Mouse (Mus musculus) A20 (cell line): ENCODE measurements at regions not wholly inside any gene's neighbourhood (a gene's known extent, or its start where the extent isn't known, plus 50 kb on each side); places are given as distances from the start of the nearest gene placed in this dataset.

Source experiments
- DNase-seq: peaks from one replicate; pipeline ENCODE4 v3.0.0-alpha.2; 2011; ENCODE audit warnings: low read depth, low spot score

- no peak for DNase-seq
Observed at GRCm38 (mm10) chr3:143806940-143807339, 398.1 kb downstream of the Lmo4 start.

- no peak for DNase-seq
Observed at GRCm38 (mm10) chr3:143797850-143798249, 407.2 kb downstream of the Lmo4 start.

GRCm38 (mm10) chr3:143790905-143791304 lies 414.1 kb downstream of the Lmo4 start:
- no peak for DNase-seq

GRCm38 (mm10) chr3:143789932-143790570 lies 415.0 kb downstream of the Lmo4 start:
- DNase-seq: no peak

- DNase-seq: no peak
Observed at GRCm38 (mm10) chr3:143786889-143787288, 418.1 kb downstream of the Lmo4 start.

GRCm38 (mm10) chr3:143784353-143784791 lies 420.6 kb downstream of the Lmo4 start:
- DNase-seq: no peak

- no peak for DNase-seq
Observed at GRCm38 (mm10) chr3:143778161-143778560, 426.9 kb downstream of the Lmo4 start.

- no peak for DNase-seq
Observed at GRCm38 (mm10) chr3:143759337-143759736, 445.7 kb downstream of the Lmo4 start.

- no peak for DNase-seq
Observed at GRCm38 (mm10) chr3:143753197-143753596, 451.8 kb downstream of the Lmo4 start.

- DNase-seq: no peak
Observed at GRCm38 (mm10) chr3:143752660-143753059, 452.4 kb downstream of the Lmo4 start.

- DNase-seq: no peak
Observed at GRCm38 (mm10) chr3:143750128-143750527, 454.9 kb downstream of the Lmo4 start.

GRCm38 (mm10) chr3:143743649-143744048 lies 461.4 kb downstream of the Lmo4 start:
- DNase-seq: no peak

GRCm38 (mm10) chr3:143742786-143743571 lies 462.0 kb downstream of the Lmo4 start:
- DNase-seq: no peak

- no peak for DNase-seq
Observed at GRCm38 (mm10) chr3:143738676-143739075, 466.3 kb downstream of the Lmo4 start.

- peak; percentile 23 for DNase-seq
Observed at GRCm38 (mm10) chr3:143737844-143738243, 467.2 kb downstream of the Lmo4 start.

GRCm38 (mm10) chr3:143736651-143737398 lies 468.2 kb downstream of the Lmo4 start:
- DNase-seq: no peak

- no peak for DNase-seq
Observed at GRCm38 (mm10) chr3:143734791-143735190, 470.2 kb downstream of the Lmo4 start.

- DNase-seq: no peak
Observed at GRCm38 (mm10) chr3:143732966-143733725, 471.9 kb downstream of the Lmo4 start.

GRCm38 (mm10) chr3:143729473-143730076 lies 475.4 kb downstream of the Lmo4 start:
- DNase-seq: no peak

GRCm38 (mm10) chr3:143722571-143722970 lies 482.4 kb downstream of the Lmo4 start:
- DNase-seq: no peak

GRCm38 (mm10) chr3:143722082-143722481 lies 482.9 kb downstream of the Lmo4 start:
- DNase-seq: no peak
